Mouse (Mus musculus): ENCODE results near the gene Scube3. TPM values are rescaled to one million over a fixed set of nuclear protein-coding genes. Genes with fewer than 3 reads are reported as not detected.

Gene Scube3
- polyA plus RNA-seq, 1 experiment, result 26.5 TPM

DNA sequence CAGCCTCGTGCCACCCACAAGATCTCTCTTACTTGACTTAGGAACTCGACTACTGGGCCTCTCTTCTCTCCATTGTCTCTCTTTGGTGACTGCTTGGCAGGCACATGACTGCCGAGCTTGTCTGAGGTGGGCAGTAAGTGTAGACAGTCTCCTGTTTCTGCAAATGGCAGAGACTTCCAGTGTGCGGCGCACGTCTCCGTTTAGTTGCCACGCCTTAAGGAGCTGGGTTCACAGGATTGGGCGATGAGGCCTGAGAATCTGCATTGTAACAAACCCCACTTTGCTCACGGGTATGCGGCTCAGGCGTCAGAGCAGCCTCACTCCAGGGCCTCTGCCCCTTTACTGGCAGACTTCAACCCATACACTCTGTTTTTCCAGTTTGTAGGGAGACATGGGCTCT is 8.5 kb downstream of the Scube3 start:
- DNase-seq (ENCODE audit: low read depth), result no peak
- TF ChIP-seq POLR2A (IDR thresholded peaks at IDR 0.05; ENCODE audit: borderline replicate concordance, extremely low read depth, insufficient read depth, insufficient read length, poor library complexity, severe bottlenecking) (no peak), CTCF (IDR thresholded peaks at IDR 0.05; ENCODE audit: borderline replicate concordance, extremely low read depth, insufficient read depth, insufficient read length) (no peak)

DNA sequence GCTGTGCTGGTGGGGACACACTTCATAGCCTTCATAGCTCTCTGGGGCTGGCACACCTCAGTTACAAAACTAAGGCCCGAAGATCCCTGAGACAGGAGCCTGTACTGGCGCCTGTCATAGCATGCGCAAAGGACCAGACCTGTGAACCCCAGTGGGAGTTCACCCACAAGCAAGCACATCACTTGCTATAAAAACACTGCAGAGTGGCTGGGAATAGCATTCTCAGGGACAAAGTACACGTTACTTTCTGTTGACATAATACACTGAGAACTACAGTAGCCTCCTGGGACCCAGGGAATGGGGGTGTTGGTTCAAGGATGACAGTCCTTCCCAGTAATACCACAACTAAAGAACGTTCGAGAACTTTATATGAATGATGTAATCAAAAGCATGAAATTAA is 11.2 kb downstream of the Scube3 start:
- DNase-seq (ENCODE audit: low read depth), result no peak
- TF ChIP-seq CTCF (IDR thresholded peaks at IDR 0.05; ENCODE audit: borderline replicate concordance, extremely low read depth, insufficient read depth, insufficient read length) (no peak), POLR2A (IDR thresholded peaks at IDR 0.05; ENCODE audit: borderline replicate concordance, extremely low read depth, insufficient read depth, insufficient read length, poor library complexity, severe bottlenecking) (no peak)

DNA sequence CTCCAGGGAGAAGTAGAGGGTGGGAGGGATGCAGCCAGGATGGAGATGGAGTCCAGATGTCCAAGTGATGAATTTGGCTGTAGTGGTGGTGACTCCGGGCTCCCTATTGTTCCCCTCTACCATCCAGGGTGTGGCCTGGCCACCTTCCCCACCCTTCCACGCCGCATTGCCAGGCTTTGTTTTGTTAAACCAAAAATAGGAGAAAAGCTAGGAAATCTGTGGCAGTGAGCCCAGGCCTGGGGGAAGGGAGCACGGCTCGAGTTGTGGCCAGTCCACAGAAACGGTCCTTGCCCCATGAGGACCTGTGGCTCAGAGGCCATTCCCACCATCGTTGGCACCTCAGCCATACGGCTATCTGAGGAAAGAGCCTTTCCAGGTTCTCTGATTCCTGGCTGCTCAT is 13.0 kb downstream of the Scube3 start:
- DNase-seq (ENCODE audit: low read depth), result no peak
- TF ChIP-seq CTCF (IDR thresholded peaks at IDR 0.05; ENCODE audit: borderline replicate concordance, extremely low read depth, insufficient read depth, insufficient read length) (no peak), POLR2A (IDR thresholded peaks at IDR 0.05; ENCODE audit: borderline replicate concordance, extremely low read depth, insufficient read depth, insufficient read length, poor library complexity, severe bottlenecking) (no peak)

DNA sequence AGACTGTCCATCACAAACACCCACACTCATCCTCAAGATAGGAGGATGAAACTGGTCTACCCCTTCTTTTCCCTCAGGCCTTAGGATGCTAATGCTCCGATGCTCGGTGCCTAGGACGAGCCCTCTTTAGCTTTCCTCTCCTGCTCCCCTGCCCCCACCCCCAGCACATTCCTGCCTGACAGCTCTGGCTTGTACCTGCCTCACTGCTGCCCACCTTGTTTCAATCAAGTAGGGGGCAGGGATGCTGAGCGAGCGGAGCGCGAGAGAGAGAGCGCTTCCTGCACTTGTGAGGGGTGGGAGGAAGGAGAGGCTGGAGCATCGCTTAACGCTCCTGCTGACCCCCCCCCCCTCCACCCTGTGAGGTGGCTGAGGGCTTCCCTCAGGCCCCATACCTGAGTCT is 18.4 kb downstream of the Scube3 start:
- no peak for DNase-seq (ENCODE audit: low read depth)
- TF ChIP-seq POLR2A (IDR thresholded peaks at IDR 0.05; ENCODE audit: borderline replicate concordance, extremely low read depth, insufficient read depth, insufficient read length, poor library complexity, severe bottlenecking), result no peak

DNA sequence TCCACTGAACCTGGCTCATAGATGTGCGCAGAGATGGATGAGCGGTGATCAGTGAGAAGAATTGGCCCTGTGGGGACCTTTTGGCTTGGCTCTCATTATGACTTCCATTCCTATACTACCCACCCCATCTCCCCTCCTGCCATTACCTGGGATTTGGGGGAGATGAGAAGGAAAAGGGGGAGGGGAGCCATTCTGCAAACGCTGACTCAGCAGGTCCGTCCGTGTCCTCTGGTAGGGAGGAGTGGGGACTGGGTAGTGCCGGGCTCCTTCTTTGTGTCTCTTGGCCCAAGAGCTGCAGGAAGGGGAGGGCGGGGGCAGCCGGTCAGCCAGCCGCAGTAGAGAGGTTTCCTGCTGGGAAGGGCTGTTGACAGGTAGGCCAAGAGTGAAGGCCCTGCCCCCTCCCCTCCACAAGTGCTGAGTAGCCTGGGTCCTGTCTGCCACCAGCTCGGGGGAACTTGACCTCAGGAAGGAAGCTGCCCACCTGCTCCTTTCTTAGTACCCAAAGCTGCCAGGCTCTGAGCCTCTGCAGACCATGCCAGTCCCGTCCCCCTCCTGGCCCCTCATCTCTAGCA is 19.5 kb downstream of the Scube3 start:
- TF ChIP-seq POLR2A (IDR thresholded peaks at IDR 0.05; ENCODE audit: borderline replicate concordance, extremely low read depth, insufficient read depth, insufficient read length, poor library complexity, severe bottlenecking) (no peak), CTCF (IDR thresholded peaks at IDR 0.05; ENCODE audit: borderline replicate concordance, extremely low read depth, insufficient read depth, insufficient read length) (no peak)
- DNase-seq (ENCODE audit: low read depth), result no peak

DNA sequence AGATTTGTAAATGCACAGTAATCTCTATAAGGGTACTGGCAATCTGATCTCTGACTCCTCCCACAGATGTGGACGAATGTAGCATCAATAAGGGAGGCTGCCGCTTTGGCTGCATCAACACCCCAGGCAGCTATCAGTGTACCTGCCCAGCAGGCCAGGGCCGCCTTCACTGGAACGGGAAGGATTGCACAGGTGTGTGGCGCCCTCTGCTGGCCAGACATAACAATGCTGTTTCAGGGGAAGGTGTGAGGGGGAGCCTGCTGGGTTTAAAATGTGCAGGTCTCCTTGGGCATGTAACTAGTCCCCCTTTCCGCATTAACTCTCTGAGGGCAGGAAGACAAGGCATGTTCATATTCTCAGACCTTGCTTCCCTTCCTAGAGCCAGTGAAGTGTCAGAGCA is 21.7 kb downstream of the Scube3 start:
- DNase-seq (ENCODE audit: low read depth), result peak; percentile 77

DNA sequence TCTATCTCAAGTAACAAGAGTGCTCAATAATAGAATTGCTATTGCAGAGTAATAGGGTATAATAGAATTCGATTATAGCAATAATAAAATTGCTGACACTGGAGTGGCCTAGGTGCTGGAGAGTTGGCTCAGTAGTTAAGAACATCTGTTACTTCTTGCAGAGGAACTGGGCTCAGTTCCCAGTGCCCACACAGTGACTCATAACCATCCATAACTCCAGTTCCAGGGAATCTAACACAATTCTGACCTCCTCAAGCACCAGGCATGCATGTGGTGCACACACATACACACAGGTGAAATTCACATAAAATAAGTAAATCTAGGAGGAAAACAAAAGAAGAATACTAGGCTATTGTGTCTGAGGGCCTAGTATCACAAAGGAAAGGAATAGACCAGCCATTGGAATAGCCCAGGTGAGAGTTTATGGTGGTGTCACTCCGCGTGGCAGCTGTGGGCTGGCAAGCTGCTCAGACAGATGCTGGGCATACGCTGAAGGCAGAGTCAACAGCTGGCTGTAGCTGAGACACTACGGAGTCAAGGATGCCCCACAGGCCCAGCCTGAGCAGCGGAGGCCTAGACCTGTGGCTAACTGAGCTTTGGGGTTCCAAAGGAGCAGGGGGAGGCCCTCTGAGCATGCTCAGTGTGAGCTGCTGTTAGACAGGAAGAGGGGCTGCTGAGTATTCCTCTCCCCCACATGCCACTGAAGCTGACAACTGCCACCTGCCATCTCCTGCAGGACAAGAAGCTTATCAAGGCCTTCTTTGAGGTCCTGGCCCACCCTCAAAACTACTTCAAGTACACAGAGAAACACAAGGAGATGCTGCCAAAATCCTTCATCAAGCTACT is 28.7 kb downstream of the Scube3 start:
- TF ChIP-seq CTCF (IDR thresholded peaks at IDR 0.05; ENCODE audit: borderline replicate concordance, extremely low read depth, insufficient read depth, insufficient read length), result no peak
- TF ChIP-seq POLR2A (IDR thresholded peaks at IDR 0.05; ENCODE audit: borderline replicate concordance, extremely low read depth, insufficient read depth, insufficient read length, poor library complexity, severe bottlenecking), result no peak
- DNase-seq (ENCODE audit: low read depth), result no peak

More for the DNA sequence above, 21.7 kb downstream of the Scube3 start:
- TF ChIP-seq POLR2A (IDR thresholded peaks at IDR 0.05; ENCODE audit: borderline replicate concordance, extremely low read depth, insufficient read depth, insufficient read length, poor library complexity, severe bottlenecking) (no peak), CTCF (IDR thresholded peaks at IDR 0.05; ENCODE audit: borderline replicate concordance, extremely low read depth, insufficient read depth, insufficient read length) (peak; percentile 93)

DNA sequence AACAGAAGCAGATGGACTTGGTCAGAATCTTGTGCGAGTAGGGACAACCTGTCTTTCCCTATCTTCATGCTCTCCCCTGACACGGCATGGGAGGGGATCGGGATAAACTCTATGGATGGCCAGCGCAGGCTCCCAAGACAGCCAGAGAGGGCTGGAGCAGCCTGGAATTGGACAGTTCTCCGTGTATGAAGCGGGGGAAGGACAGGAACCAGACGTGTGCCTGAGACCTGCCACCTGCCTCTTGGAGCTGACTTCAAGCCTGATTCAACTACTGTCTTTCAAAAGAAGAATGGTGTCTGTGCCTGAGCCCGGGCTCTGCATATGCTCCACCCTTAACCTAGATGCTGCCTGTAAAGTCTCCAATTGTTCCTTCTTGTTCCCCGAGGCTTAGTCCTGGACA is 30.7 kb downstream of the Scube3 start:
- no peak for TF ChIP-seq CTCF (IDR thresholded peaks at IDR 0.05; ENCODE audit: borderline replicate concordance, extremely low read depth, insufficient read depth, insufficient read length)
- TF ChIP-seq POLR2A (IDR thresholded peaks at IDR 0.05; ENCODE audit: borderline replicate concordance, extremely low read depth, insufficient read depth, insufficient read length, poor library complexity, severe bottlenecking), result no peak
- no peak for DNase-seq (ENCODE audit: low read depth)

DNA sequence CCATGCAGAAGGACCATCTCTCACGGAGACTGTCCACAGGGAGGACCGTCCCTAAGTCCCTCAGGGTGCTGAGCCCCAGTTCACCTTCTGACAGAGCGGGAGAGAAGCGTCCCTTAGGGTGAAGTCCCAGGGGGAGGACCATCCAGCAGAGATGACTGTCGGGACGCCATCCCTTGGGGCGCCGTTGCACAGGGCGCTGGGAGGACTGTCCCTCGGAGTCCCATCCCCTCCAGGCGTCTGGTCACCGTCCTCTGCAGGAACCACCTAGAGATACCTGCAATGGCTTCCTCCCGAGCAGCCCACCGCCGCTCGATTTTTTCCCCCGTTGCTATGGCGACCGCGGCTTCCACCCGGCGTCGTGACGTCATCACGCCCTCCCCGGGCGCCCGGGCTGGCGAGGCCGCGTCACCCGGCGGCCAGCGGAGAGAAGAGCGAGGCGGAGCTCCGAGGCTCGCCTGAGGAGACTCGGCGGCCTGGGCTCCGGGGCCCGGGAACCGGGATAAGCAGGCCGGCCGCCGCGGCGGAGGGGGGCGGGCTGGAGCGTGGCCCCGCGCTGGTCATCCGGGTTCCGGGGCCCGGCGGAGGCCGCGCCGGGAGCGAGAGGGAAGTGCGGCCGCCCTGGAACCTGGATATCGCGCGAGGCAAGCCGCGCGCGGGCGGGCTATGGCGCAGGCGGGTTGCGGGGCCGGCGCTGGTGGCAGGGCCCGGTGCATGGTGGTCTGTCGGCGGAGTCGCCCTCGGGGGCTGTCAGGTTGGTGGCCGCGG is 35.0 kb downstream of the Scube3 start, which contains the start of gene Zfp523:
Gene Zfp523 (plus strand): TSS at position 355 of the 765 bp plus-strand sequence.
- DNase-seq (ENCODE audit: low read depth), result peak; percentile 95
- TF ChIP-seq CTCF (IDR thresholded peaks at IDR 0.05; ENCODE audit: borderline replicate concordance, extremely low read depth, insufficient read depth, insufficient read length) (no peak), POLR2A (IDR thresholded peaks at IDR 0.05; ENCODE audit: borderline replicate concordance, extremely low read depth, insufficient read depth, insufficient read length, poor library complexity, severe bottlenecking) (peak; percentile 87)

DNA sequence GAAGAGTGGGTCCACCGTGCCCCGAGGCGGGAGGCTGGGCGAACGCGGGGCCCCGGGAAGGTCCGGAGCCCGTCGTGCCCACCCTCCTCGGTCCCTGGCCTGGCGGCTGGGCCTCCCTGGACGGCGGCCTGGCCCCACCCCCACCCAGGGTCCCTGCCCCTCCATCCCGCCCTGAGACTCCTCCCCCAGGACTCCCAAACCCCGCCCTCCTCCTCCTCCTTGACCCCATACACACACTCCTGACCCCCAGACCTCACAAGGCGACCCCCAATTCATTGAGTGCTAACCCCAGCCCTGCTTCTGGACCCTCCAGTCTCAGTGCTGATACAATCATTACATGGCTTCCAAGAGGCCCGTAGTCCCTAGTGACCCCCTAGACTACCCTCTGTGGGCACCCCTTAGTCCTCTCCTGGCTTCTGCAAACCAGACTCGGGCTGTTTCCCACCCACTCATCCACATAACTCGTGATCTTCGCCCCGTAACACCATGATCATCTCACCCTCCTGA is 35.7 kb downstream of the Scube3 start:
- TF ChIP-seq CTCF (IDR thresholded peaks at IDR 0.05; ENCODE audit: borderline replicate concordance, extremely low read depth, insufficient read depth, insufficient read length) (no peak), POLR2A (IDR thresholded peaks at IDR 0.05; ENCODE audit: borderline replicate concordance, extremely low read depth, insufficient read depth, insufficient read length, poor library complexity, severe bottlenecking) (peak; percentile 2; the same call in 1 of the 2 replicates)
- DNase-seq (ENCODE audit: low read depth), result peak; percentile 72

DNA sequence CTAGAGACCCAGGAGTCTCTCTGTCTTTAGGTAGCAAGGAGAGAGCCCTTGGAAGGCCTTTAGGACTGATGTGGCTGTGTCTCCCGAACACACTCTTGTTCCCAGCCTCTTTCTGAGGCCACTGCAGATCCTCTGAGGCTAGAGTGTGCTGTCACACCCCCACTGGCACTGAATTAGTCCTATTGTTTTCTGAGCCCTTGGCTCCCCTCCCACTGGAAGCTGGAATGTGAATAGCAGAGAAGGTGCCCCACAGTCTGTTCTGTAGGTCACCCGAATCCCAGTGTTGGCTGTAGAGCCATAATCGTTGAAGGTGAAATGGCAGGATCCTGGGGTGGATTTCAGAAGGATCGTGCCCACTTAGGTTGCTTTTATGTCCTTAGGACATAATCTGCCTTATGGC is 38.4 kb downstream of the Scube3 start:
- DNase-seq (ENCODE audit: low read depth), result no peak
- TF ChIP-seq POLR2A (IDR thresholded peaks at IDR 0.05; ENCODE audit: borderline replicate concordance, extremely low read depth, insufficient read depth, insufficient read length, poor library complexity, severe bottlenecking), result no peak
- no peak for TF ChIP-seq CTCF (IDR thresholded peaks at IDR 0.05; ENCODE audit: borderline replicate concordance, extremely low read depth, insufficient read depth, insufficient read length)
